Mouse (Mus musculus): ENCODE measurements around the gene Clic1.

Clic1 gene

DNA sequence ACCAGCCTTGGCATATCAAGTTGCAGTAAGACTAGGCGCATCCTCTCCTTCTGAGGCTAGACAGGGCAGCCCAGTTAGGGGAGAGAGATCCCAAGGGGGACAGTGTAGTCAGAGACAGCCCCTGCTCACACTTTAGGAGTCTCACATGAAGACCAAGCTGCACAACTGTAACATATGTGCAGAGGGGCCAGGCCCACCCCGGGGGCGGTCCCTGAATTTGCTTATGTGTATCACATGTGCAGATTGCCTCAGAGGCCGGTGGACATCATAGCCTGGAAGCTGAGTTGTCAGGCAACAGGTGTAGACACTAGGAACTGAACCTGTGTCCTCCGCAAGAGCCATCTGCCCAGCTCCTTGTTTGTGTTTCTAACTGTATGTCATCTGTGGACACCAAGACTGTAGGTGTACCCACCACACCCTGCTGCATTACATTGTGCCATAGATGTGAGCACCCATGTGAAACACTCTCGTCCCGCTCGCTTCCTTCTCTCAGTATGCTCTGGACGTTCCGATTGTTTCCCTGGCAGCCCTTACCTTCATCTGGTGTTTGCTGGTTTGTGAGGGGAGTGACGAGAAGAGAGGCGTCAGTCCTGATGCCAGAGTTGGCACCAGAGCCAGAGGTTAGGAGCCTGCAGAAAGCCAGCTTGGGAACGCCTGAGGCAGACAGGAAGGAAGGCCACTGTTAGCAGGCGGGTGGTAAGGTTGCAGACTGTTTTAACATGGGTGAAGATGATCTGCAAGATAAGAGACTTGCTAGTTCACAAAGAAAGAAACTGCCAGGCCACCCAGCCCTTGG lies 42.8 kb downstream of the Clic1 start:
- no peak for DNase-seq

DNA sequence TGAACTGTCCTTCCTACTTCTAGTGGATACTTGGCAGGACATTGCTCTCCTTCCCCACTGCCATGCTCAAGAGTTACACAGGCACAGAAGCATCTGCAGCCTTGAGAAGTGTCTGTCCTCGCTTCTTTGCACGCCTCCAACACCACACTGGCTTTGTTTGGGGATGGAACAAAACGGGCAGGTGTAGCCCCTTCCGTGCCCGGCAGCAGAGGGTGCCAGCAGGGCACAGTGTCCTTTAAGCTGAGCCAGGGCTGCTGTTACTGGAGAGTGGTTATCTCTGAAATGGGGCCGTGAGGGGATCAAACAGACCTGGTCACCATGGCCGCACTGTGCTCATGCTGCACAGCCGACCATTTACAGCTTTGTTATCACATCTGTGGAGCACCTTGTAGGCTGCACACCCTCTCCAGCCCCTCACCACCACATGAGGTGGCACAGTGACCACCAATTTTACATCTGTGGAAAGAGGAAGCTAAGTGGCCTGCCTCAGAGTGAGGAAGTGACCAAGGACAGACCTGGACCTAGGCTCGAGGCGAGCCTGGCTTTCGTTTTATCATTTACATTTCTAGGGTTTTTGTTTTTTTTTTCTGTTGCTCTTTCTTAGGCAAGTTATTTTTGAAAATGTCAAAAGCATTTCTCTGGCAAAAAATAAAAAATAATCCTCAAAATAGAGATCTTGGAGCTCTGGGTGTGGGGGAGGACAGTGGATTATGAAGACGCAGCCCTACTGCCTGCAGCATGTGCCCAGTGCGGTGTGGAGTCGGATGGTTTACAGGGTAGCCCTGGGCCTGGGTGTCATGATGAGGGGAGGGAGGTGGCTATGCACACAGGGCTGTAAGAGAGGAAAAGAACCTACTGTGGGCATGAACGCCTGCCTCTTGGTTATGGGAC lies 45.0 kb downstream of the Clic1 start:
- no peak for DNase-seq

DNA sequence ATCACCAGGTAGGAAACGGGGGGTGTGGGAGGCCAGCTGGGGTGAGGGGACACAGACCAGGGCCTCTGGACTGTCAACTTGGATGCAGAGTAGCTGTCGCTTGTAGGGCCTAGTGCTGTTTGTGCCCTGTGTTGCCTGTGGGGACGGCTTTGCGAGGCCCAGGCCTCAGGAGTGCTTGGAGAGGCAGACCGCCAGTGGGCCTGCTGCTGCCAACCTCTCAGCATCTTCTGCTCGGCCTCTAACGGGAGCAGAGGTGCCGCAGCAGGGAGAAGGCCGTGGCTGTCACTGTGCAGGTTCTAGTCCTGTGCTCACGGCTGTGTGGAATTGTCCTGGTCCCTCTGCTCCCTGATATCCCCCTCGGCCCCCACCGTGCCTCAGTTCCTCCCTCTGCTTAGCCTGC lies 46.8 kb downstream of the Clic1 start:
- DNase-seq, result no peak

DNA sequence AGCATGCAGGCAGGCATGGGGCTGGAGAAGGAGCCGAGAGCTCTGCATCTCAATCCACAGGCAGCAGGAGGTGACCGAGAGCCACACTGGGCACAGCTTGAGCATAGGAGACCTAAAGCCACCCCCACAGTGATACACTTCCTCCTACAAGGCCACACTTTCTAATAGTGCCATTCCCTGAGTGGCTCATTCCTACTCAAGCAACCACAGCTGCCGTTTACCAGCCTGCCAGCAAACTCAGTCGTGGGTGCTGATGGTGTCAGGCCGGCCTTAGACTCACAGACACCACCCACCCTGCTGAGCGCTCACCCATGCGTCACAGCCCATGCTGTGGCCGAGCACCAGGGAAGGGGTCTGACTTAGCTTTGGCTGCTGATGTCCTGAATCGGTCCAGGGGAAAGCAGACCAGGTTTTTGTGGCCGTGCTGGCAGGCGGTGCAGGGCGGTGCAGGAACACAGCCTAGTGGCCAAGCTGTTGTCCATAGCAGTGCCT lies 47.4 kb downstream of the Clic1 start:
- DNase-seq, result no peak

DNA sequence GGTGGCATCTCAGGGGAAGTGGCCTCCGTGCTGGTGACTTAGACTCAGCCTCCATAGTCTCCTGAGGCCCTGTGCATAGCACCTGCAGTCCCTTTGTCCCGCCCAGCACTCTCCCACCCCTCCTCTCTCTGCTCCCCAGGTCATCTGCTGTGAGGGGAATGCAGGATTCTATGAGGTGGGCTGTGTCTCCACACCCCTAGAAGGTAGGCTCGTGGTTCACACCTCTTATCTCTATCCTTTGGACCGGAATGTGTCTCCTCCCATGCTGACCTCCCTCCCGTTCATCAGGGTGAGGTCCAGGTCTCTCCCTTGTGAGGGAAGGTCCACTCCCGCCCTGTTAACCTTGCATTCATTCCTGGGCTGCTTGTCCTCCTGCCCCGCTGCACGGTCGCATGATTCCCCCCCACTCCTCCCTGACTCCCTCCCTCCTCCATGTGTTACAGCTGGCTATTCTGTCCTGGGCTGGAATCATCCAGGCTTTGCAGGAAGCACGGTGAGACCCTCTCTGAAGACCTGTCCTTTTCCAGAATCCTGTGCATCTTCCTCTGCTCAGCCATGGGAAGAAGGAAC lies 50.5 kb downstream of the Clic1 start:
- DNase-seq, result no peak

DNA sequence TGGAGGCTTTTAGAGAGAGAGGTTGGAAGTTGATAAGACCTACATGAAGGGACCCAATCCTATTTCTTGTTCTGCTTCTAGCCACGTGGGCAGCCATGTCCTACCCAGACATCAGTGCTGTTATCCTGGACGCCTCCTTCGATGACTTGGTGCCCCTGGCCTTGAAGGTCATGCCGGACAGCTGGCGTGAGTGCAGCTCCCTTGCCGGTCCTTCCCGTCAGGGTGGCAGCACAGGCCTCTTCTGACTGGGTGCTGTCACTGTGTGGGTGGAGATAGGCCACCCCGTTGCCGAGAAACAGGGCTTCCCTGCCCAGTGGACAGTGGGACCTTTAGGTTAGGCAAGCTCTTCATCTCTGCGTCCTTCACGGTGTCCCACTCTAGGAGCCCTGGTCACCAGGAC lies 51.4 kb downstream of the Clic1 start:
- DNase-seq, result no peak

DNA sequence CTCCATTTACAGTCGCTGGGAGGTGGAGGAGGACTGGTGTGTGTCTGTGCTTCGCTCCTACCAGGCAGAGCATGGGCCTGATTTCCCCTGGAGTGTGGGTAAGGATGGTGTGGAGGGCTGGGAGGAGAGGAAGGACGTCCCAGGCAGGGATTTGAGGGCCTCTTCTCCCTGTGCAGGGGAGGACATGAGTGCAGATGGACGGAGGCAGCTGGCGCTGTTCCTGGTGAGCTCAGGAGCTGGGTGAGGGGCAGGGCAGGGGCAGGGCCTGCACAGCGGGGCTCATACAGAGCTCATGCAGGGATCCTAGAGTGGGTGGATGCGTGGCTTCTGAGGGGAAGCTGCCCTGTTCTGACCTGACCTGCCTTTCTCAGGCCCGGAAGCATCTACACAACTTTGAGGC lies 52.5 kb downstream of the Clic1 start:
- DNase-seq, result no peak

DNA sequence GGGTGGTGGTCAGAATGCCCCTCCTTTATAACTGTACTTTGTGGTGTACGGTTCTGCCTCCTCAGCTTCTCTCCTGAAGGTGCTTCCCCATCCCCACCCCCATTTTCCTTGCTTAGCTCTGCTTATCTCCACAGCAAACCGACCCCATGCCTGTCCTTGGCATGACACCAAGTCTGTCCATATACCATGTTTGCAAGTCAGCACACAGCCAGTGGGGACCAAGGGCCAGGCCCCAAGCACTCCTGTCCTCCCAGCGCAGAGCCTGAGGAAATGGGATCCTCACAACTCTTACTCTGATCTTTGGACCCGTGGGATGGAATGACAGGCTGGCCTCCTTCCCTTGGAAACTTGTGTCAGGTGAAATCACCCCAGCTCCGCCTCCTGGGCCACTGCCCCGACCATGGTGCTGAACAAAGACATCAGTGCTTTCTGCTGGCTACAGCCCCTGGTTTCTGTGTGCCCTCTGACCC lies 53.5 kb downstream of the Clic1 start:
- no peak for DNase-seq

DNA sequence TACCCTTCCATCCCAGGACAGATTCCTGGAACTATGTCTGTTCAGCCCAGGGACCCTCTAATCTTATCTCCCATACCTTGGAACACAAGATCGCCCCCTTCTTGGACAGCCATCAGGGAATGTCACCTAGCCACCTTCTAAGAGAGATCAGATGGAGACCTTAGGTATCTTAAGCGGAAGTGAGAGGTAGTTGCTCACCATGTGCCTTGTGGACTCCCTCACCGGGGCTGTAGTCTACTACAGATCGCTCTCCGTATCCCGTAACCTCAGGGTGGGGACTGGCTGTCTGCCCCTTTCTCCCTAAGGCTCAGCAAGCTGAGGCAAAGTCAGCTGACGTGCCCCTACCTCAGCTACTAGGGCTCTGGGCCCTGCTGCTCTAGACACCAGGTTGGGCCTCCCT lies 54.3 kb downstream of the Clic1 start:
- DNase-seq, result no peak

DNA sequence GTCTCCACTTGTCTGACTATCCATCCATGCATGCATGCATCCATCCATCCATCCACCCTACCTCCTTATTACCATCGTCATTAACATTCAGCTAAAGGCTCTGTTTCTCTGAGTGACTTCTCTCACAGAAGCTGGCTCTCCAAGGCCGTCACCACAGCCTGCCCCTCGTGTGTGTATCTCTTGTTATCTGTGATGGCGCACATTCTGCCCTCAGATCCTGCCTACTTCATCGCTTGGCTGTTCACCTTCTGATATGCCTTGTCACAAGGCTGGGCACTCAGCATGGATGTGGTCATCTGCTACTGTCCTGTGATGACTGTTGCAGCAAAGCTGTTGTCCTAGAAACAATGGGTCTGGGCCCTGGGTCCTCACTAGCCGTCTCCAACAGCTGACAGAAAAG lies 55.0 kb downstream of the Clic1 start:
- DNase-seq, result no peak

DNA sequence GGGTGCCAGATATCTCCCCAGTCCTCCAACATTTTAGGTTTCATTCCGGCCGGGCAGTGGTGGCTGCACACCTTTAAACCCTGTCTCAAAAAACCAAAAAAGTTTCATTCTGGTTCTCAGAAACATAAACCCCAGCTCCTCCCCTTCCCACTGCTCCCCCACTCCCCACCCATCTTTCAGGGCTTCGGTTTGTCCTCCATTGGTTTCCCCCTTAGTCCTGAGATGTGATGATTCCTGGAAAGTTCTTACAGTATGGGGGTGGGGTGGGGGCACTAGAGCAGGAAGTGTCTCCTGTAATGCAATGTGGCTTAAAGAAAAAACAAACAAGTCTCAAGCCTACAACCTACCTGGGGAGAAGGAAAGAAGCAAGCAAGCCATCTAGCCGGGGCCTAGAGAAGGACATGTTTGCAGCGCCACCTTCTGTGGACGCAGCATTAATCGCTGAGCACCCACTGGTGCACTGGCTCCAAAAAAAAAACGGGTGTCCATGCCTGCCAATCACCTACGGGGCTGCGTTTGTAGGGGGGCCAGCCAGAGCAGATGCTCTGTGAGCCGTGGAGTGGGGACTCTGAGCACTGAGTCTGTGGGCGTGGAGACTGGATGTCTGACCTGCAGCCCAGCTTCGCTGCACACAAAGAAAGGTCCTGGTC lies 56.1 kb downstream of the Clic1 start:
- no peak for DNase-seq

DNA sequence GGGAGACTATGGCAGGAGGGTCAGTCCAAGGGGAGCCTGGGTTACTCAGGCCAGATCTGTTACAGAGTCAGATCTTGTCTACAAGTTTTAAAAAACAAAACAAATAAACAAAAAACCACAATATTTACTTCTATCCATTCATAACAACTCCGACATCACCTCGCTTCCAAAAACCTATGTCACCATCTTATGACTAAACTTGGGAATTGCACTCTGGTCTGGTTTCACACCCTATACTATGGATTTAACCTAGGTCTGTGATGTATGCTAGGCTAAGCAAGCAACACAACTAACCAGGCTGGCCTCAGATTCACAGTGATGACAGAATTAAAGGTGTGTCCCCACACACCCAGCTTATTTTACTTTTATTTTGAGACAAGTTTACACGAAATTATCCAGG lies 56.8 kb downstream of the Clic1 start:
- DNase-seq, result no peak

DNA sequence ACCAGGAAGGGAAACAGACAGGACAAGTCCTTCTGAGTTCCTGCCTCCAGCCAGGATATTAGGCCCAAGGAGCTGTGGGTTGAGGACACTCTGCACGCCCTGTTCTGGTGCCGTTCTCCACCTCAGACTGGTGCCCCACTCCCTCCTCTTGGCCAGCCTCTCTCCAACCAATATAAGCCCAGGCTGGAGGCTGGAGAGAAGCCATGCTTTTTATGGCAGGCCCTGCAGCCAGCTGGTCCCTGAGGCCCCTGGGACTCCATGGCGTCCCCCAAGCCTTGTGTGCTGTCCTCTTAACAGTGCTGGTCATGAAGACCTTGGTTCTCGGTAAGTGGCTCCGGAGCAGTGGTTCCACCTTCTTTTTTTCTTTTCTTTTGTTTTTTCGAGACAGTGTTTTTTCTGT lies 58.3 kb downstream of the Clic1 start, which contains the start of gene Ly6g5c:
TSS of gene Ly6g5c (plus strand) at position 183 of the 400 bp plus-strand sequence.
- no peak for DNase-seq

All from thymus, adult 18-20 months (tissue).